Comparison of ENCODE assay signal across 8 mouse cellular contexts in the genomic region with DNA sequence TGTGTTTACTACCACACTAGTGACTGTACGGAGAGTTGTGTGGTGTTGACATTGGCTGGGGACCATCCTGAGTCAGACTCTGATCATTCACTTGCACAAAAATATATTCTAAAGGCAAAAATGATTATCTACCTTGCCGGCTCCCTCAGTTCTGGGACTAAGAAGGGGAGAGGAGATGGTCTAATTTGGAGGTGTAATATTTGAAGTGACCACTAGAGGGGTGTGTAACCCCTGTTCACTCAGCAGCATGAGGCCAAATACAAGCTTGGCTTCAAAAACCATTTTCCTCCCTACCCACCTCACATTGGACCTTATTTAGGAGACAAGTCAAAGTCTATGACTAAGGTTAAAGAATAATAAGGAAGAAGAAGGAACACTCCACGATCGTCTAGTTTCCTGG. TPM values are rescaled to one million over a fixed set of nuclear protein-coding genes. Genes with fewer than 3 reads are reported as not detected.
DNase-seq lines count a peak whose midpoint lies in the region; ATAC-seq and TF ChIP-seq lines count a peak whose summit lies in the region.

No protein-coding gene starts in this region.

- H3K4me1 ChIP-seq in lung, embryonic 14.5 days (ENCODE audit: insufficient read depth): no peaks in the 10 kb centered on the region

- no peak overlapping the region for H3K27ac ChIP-seq in lung, embryonic 14.5 days (ENCODE audit: low read depth)

- TF ChIP-seq CTCF in lung, embryonic 14.5 days (IDR thresholded peaks at IDR 0.05; ENCODE audit: low read depth): peak; percentile 86

- H3K4me3 ChIP-seq in lung, embryonic 14.5 days (ENCODE audit: low read depth, low read length): no peak overlapping the region

- DNase-seq in cerebellum, postnatal 10 days: peak; percentile 51 to 86
- no peak for DNase-seq in cerebellum, adult 11-12 months
- DNase-seq in lung, embryonic 14.5 days: peak; percentile 83
- DNase-seq in lung, adult 18-20 months: no peak
- DNase-seq in embryo, embryonic 9.5 days (ENCODE audit: extremely low spot score): peak; percentile 55
- DNase-seq in layer of hippocampus, adult 9-11 months: peak; percentile 20
- DNase-seq in ovary, postnatal 36 days (ENCODE audit: low spot score): no peak
- DNase-seq in urinary bladder, postnatal 4 days (ENCODE audit: low spot score in 2 of 2): no peak

- no peak overlapping the region for H3K4me2 ChIP-seq in lung, embryonic 14.5 days

- H3K9me3 ChIP-seq in lung, embryonic 14.5 days (ENCODE audit: low read depth, low read length): no peaks in the 10 kb centered on the region

- H3K9ac ChIP-seq in lung, embryonic 14.5 days: no peak overlapping the region

- H3K27me3 ChIP-seq in lung, embryonic 14.5 days (ENCODE audit: insufficient read depth, low read length): no peaks in the 10 kb centered on the region

- no peaks in the 10 kb centered on the region for H3K36me3 ChIP-seq in lung, embryonic 14.5 days (ENCODE audit: insufficient read depth)

- WGBS in lung, embryonic 14.5 days: 35% methylated on average over 4 of the region's 4 CpGs

- peak; percentile 6; the same call in 1 of the 2 replicates for ATAC-seq in lung, embryonic 14.5 days (ENCODE audit: insufficient read depth)

RNA-seq across cellular contexts. Expression of a gene that starts 39.5 kb away (rescaled TPM):
- 0.09 TPM in 1 of 2 replicates, not detected in the other for polyA plus RNA-seq in lung, embryonic 14.5 days (2014; fragmentation: Nextera tagmentation; extraction: Ambion mirVana)

RNA-seq across cellular contexts. Expression of a gene that starts 47.7 kb away (rescaled TPM):
- not detected in 2 replicates for polyA plus RNA-seq in lung, embryonic 14.5 days (2014; fragmentation: Nextera tagmentation; extraction: Ambion mirVana)

RNA-seq across cellular contexts. Expression of a gene that starts 49.5 kb away (rescaled TPM):
- polyA plus RNA-seq in lung, embryonic 14.5 days (2014; fragmentation: Nextera tagmentation; extraction: Ambion mirVana): 72.7 and 76.3 TPM in 2 replicates

Comparison
In these comparisons a context has a peak if more than half of its experiments do, and no peak if none do; other contexts are left out.
1. DNase-seq: peak in cerebellum, postnatal 10 days (2 of 2), lung, embryonic 14.5 days (single experiment), embryo, embryonic 9.5 days (single experiment) and layer of hippocampus, adult 9-11 months (single experiment); none in cerebellum, adult 11-12 months (single experiment), lung, adult 18-20 months (0 of 2), ovary, postnatal 36 days (single experiment) and urinary bladder, postnatal 4 days (0 of 2).